Mouse (Mus musculus) embryo, embryonic 11 days (tissue): ENCODE results near the gene Gsg1.

ENCODE experiments used
- DNase-seq: peaks from one replicate; pipeline ENCODE4 v3.0.0-alpha.2; 2015

The Gsg1 gene

GRCm38 (mm10) chr6:135204869-135205268 is 49.3 kb downstream of the Gsg1 start:
- DNase-seq = no peak

- DNase-seq = no peak
These were observed 50.4 kb downstream of the Gsg1 start for GRCm38 (mm10) chr6:135203737-135204136.

- no peak for DNase-seq
These were observed 51.5 kb downstream of the Gsg1 start for GRCm38 (mm10) chr6:135202668-135203067.

- DNase-seq = no peak
These were observed 53.8 kb downstream of the Gsg1 start for GRCm38 (mm10) chr6:135200122-135200957.

GRCm38 (mm10) chr6:135198726-135199125 is 55.4 kb downstream of the Gsg1 start:
- DNase-seq = no peak

GRCm38 (mm10) chr6:135197921-135198532 is 56.1 kb downstream of the Gsg1 start, which contains the start of the genes Fam234b and Hebp1:
TSS of gene Fam234b (plus strand) at chr6:135197977.
TSS of gene Hebp1 (minus strand) at chr6:135198022.
- DNase-seq = peak; percentile 89

GRCm38 (mm10) chr6:135197446-135197845 is 56.7 kb downstream of the Gsg1 start:
- no peak for DNase-seq

GRCm38 (mm10) chr6:135196707-135197106 is 57.4 kb downstream of the Gsg1 start:
- no peak for DNase-seq

GRCm38 (mm10) chr6:135194907-135195306 is 59.2 kb downstream of the Gsg1 start:
- no peak for DNase-seq

- no peak for DNase-seq
These were observed 60.4 kb downstream of the Gsg1 start for GRCm38 (mm10) chr6:135193733-135194132.

- no peak for DNase-seq
These were observed 61.2 kb downstream of the Gsg1 start for GRCm38 (mm10) chr6:135192993-135193392.

- DNase-seq = no peak
These were observed 62.2 kb downstream of the Gsg1 start for GRCm38 (mm10) chr6:135191906-135192305.

GRCm38 (mm10) chr6:135190122-135190521 is 64.0 kb downstream of the Gsg1 start:
- DNase-seq = no peak

- DNase-seq = no peak
These were observed 65.5 kb downstream of the Gsg1 start for GRCm38 (mm10) chr6:135188629-135189028.
